Mouse (Mus musculus) heart, adult 11 months (tissue): ENCODE results near the gene Adora2a.

Source experiments
- DNase-seq: peaks from one replicate; pipeline ENCODE4 v3.0.0; 2022

Gene Adora2a

DNA sequence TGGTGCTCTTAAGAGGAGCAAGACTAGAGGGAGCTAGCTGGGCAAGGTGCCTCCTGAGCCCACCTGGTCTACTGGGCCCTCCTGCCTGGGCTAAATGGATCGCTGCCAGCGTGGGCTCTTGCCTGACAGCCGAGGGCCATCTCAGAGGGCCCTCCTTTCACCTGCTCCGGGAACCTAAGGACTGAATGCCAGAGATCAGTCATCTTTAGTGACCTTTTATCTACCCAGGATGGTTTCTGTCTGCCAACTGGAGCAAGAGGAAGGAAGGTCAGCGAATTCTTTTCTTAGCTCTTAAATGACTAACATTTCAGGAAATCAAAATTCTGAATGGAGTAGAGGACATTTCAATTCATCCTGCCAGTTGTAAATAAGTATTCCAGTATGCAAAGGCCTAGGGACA lies 33.9 kb downstream of the Adora2a start:
- DNase-seq: peak; percentile 85

DNA sequence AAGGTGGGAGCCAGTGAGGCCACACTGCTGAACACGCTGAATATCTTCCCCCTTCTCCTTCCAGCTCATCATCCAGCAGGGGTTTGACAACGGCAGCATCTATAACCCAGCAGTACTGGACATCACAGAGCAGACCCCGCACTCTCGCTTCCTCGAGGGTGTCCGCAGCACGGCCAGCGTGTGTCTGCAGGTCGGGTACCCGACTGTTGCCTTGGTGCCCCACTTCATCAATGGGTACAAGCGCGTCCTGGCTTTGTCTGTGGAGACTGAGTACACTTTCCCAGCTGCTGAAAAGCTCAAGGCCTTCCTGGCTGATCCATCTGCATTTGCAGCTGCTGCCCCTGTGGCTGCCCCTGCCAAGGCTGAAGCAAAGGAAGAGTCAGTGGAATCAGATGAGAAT lies 35.9 kb downstream of the Adora2a start:
- DNase-seq: peak; percentile 74

DNA sequence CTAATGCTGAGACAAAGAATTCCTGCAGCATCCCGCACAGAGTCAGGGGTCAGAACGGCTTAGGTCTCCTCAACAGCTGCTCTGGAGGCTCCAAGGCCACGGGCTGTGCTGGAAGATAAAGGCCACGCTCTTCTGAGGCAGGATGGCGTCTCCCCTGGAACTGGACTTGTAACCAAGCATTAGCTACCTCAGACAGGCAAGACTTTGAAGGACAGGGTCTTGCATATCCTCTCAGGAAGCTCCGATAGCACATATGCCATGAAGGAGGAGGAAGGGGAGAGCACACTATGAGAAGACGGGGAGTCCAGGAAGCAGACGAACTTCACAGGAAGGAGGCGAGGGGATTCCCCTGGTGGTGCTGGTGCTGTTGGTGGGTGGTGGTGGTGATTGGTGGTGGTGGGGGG lies 37.2 kb downstream of the Adora2a start:
- DNase-seq: peak; percentile 91

DNA sequence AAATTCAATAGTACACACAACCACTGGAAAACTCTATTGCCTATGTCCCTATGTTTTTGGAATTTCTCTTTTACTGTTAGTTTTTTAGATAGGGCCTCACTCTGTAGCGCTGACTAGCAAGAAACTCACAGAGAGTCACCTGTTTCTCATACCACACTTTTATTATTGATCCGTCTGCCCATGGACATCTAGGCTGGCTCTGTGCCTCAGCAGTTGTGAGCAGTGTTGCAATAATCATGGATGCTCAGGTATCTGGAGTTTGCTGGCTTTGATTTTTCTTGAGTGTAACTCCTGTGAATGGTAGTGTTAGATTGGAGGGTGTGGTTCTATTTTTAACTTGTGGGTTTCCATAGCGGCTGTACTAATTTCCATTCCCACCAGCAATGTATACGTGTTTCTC lies 38.7 kb downstream of the Adora2a start:
- peak; percentile 56 for DNase-seq

DNA sequence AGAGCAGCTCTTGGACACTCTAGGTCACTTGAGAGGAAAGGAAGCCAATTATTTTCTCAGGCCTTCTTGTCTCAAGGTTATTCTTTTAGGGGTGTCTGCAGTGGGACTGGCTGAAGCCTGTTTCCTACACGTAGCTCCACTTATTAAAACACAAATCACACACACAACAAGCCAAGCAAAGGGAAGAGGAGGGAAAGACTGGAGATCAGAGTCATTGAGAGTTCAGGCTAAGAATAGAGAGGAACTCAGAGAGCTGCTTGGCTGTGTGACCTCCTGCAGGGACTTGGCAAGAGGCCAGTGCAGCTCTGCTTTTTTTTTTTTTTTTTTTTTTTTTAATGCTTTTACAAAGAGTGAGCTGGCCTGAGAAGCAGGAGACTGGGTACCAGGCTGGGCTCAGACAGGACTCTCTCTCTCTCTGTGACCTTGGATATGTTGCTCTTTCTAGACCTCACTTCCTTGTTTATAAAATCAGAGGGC lies 47.6 kb downstream of the Adora2a start:
- peak; percentile 95 for DNase-seq

DNA sequence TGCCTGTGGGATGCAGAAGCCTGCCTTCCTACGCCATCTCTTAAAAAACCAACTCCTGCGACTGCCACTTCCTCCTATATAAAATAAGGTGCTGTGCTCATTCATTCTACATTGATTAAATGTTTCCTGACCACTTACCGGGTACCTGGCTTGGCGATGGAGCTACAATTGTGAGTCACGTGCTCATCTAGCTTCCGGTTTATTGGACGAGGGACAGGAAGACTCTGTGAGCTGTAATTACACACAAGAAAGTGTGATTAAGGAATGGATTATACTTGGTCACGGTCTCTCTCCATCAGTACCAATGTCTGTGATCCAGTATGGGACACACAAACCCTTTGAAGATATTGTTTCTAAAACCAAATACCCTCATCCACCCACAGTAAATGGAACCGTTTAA lies 48.1 kb downstream of the Adora2a start:
- DNase-seq: no peak

DNA sequence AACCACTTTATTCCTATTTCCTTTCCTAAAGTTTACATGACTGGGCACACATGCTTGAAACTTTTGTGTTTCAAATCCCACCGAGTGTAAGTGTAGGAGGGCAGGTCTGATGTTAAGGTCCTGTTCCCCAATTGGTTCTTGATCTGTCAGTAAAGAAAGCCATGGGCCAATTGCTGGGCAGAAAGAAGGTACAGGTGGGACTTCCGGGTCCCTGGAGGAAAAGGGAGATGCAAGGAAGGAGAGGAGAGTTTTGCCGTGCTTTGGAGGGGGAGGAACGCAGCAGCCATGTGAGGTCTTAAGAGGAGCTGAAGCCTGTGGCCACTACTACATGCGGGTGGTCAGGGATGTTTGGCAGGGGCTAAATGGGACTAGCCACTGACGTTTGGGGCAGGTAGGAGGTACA lies 48.6 kb downstream of the Adora2a start:
- peak; percentile 87 for DNase-seq

DNA sequence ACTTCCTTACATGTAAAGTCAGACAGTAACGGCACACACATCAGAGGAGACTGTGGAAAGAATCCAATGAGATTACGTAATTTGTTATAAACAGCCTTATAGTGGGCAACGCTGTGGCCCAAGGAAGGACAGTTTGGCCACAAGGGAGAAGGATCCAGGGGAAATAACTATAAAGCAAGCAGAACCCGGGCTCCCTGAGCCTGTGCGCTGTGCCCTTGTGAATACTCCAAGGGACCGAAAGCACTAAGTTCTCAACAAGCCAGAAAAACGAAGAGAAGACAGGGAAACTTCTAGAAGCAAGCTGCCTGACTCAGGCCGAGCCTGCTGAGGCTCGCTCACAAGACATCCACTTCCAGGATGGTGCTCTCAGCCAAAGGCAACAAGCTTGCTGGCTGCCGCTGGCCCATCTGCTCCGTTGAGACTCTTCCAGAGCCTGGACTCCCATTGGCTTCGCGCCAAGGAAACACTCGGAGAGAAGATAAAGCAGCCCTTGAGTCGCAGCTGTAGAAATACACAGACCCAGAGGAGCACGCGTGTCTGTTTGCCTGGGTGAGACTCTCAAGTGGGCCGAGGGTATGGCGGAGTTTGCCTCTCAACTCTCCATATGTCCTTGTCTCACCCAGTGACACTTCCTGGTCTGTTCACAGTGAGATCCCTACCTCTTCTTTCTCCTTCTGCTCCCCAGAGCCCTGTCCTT lies 57.1 kb downstream of the Adora2a start:
- DNase-seq: peak; percentile 98

DNA sequence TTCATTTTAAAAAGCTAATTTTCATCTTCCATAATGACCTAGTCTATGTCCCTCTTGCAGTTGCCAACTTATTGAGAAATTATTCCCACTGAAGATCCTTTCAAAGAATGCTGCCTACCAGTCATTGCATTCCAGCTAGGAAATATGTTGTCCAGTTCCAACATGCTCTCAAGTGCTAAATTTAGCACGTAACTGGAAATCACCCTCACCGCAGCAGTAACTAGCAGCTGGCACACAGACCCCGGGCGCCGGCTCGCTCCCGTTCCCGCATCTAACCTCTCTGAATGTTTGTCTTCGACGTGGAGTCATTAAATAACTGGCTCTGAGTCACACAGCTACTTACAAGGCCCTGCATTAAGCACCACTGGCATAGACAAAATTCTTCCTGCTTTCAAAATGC lies 62.0 kb downstream of the Adora2a start:
- peak; percentile 92 for DNase-seq
